Mouse (Mus musculus) heart, embryonic 16.5 days (tissue): ENCODE data around the gene Ppil4. TPM values are rescaled to one million over a fixed set of nuclear protein-coding genes. Genes with fewer than 3 reads are reported as not detected.

Experiments
- microRNA-seq: library from miRNA; unstranded; fragments of <30 nt; microRNA quantifications from one replicate; pipeline ENCODE4, GENCODE M21; 2017
- polyA plus RNA-seq: library from polyadenylated mRNA; unstranded; fragments of >200 nt; fragmentation: Nextera tagmentation; extraction: Ambion mirVana; gene quantifications from 2 replicates; pipeline ENCODE4 v1.2.1, GENCODE M21; 2015

Ppil4 gene
- polyA plus RNA-seq, 1 experiment from 2014 or later, result 34.1 TPM

Small RNAs within 50 kb of the gene (microRNA-seq; reads per million reads assigned to microRNA genes)
- gene Mir5104, result 1.6 reads per million

Other genes with a start within 250 kb of the Ppil4 start
- 0.84 and 1.3 TPM in 2 replicates for gene Lrp11, start 203.1 kb upstream of the Ppil4 start, polyA plus RNA-seq
- gene Nup43, start 125.4 kb upstream of the Ppil4 start, polyA plus RNA-seq, result 31.8 and 32.4 TPM in 2 replicates
- gene Pcmt1, start 111.8 kb upstream of the Ppil4 start, polyA plus RNA-seq, result 134 and 143 TPM in 2 replicates
- 3.1 TPM in 2 replicates for gene Lats1, start 111.7 kb upstream of the Ppil4 start, polyA plus RNA-seq
- gene Katna1, start 66.9 kb upstream of the Ppil4 start, polyA plus RNA-seq, result 34.1 and 45.5 TPM in 2 replicates
- 85.6 and 99.2 TPM in 2 replicates for gene Ginm1, start 67 bp upstream of the Ppil4 start, polyA plus RNA-seq
- gene Zc3h12d, start 39.6 kb downstream of the Ppil4 start, polyA plus RNA-seq, result 0.34 and 0.38 TPM in 2 replicates
- gene Tab2, start 163.3 kb downstream of the Ppil4 start, polyA plus RNA-seq, result 15.1 and 15.4 TPM in 2 replicates